Mouse (Mus musculus) cerebellum, adult 11-12 months (tissue): ENCODE data around the gene Plekhg4.
A peak's percentile ranks its signal among the peaks of the same experiment; 100 is the strongest.

Experiments
- DNase-seq: peaks from one replicate; pipeline ENCODE4 v3.0.0; 2022

Gene Plekhg4

GRCm38 (mm10) chr8:105350186-105350585, 22.9 kb upstream of the Plekhg4 start:
- DNase-seq: peak; percentile 41

GRCm38 (mm10) chr8:105353583-105354135, 19.4 kb upstream of the Plekhg4 start:
- peak; percentile 79 for DNase-seq

GRCm38 (mm10) chr8:105354549-105354948, 18.5 kb upstream of the Plekhg4 start:
- DNase-seq: no peak

GRCm38 (mm10) chr8:105355179-105356024, 17.7 kb upstream of the Plekhg4 start:
- peak; percentile 17 for DNase-seq

GRCm38 (mm10) chr8:105356681-105357080, 16.4 kb upstream of the Plekhg4 start:
- peak; percentile 26 for DNase-seq

- DNase-seq: no peak
Measured at GRCm38 (mm10) chr8:105359208-105359607, 13.9 kb upstream of the Plekhg4 start.

GRCm38 (mm10) chr8:105359646-105360045, 13.4 kb upstream of the Plekhg4 start:
- no peak for DNase-seq

- no peak for DNase-seq
Measured at GRCm38 (mm10) chr8:105361751-105362702, 11.0 kb upstream of the Plekhg4 start.

- DNase-seq: no peak
Measured at GRCm38 (mm10) chr8:105367107-105367506, 6.0 kb upstream of the Plekhg4 start.

- peak; percentile 52 for DNase-seq
Measured at GRCm38 (mm10) chr8:105372473-105372872, 601 bp upstream of the Plekhg4 start.

- DNase-seq: no peak
Measured at GRCm38 (mm10) chr8:105374513-105374966, 1.5 kb downstream of the Plekhg4 start.

- no peak for DNase-seq
Measured at GRCm38 (mm10) chr8:105378673-105379072, 5.6 kb downstream of the Plekhg4 start.

- DNase-seq: no peak
Measured at GRCm38 (mm10) chr8:105380308-105380707, 7.2 kb downstream of the Plekhg4 start.

GRCm38 (mm10) chr8:105384070-105384469, 11.0 kb downstream of the Plekhg4 start:
- no peak for DNase-seq

GRCm38 (mm10) chr8:105387151-105387550, 14.1 kb downstream of the Plekhg4 start:
- DNase-seq: no peak

GRCm38 (mm10) chr8:105389096-105389495, 16.0 kb downstream of the Plekhg4 start:
- DNase-seq: no peak

- no peak for DNase-seq
Measured at GRCm38 (mm10) chr8:105393089-105393787, 20.2 kb downstream of the Plekhg4 start.

- DNase-seq: no peak
Measured at GRCm38 (mm10) chr8:105393915-105394314, 20.8 kb downstream of the Plekhg4 start.

GRCm38 (mm10) chr8:105397747-105398146, 24.7 kb downstream of the Plekhg4 start:
- DNase-seq: peak; percentile 48

GRCm38 (mm10) chr8:105400016-105400415, 26.9 kb downstream of the Plekhg4 start:
- DNase-seq: no peak

GRCm38 (mm10) chr8:105403467-105403866, 30.4 kb downstream of the Plekhg4 start:
- DNase-seq: peak; percentile 39

- no peak for DNase-seq
Measured at GRCm38 (mm10) chr8:105404496-105404895, 31.4 kb downstream of the Plekhg4 start.
